Mouse (Mus musculus): Measurements from ENCODE around the gene Wipi1. TPM values are rescaled to one million over a fixed set of nuclear protein-coding genes. Genes with fewer than 3 reads are reported as not detected.

Gene Wipi1
- total and polyA plus RNA-seq, 3 experiments, result 74.6 to 110 (median 92.3) TPM

DNA sequence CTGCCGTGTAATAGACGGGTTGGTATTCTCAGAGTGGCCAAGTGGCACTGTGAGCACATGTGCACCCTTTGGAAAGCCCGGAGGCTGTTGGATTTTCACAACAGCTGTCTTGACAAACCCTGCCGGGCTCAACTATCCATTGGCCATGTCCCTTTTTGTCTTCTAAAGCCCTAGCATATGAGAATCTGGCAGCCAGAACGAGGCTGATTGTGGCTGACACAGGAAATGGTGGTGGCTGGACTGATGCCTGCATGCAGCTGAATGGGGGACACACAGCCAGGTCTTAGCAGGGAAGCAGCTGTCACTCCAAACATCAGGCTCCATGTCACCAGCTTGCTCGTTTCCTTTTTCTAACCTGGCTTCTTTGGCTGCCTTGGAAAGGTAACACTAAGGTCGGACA is 36.7 kb upstream of the Wipi1 start:
- TF ChIP-seq CTCF (IDR thresholded peaks at IDR 0.05) (no peak), POLR2A (IDR thresholded peaks at IDR 0.05; ENCODE audit: insufficient read depth, low read depth, low read length) (no peak), EP300 (IDR thresholded peaks at IDR 0.05; ENCODE audit: insufficient read depth, low read depth, low read length) (0 out of 2 replicates have a peak, but pooled peaks have one; percentile 11)
- 10% methylated on average over 7 of the region's 7 CpGs for WGBS

DNA sequence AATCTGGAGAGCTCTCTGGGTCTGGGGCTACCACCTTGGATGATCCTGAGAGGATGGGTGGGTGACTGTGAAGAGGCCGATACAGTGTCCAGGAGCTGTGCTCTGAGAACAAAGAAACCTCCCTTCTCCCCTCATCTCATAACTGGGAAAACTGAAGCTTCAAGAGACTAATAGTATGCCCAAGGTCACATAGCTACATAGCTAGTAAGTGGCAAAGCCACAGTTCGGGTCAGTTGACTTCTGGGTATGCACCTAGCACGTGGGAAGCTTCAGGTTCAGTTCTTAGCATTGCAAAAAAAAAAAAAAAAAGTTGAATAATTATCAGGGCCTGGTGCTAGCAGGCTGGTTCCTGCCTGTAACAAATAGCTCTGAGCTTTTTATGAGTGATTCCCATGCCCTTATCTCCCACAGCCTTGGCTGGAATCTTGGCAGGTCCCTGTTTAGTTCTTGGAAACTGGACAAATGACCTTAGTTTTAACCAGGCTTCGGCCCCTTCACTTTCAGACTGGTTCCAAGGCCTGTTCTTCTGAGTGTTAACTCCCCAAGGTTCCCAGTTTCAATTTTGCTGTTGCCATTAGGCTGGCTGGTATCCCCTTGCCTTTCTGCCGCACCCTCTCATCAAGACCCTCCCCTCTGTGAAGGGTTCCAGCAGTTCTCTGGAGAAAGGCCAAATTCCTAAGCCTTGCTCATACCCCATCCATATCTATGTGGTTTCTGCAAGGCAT is 29.9 kb upstream of the Wipi1 start:
- H3K4me3 ChIP-seq, result no peak overlapping the region
- no peaks in the 10 kb centered on the region for H3K79me2 ChIP-seq (replicated peaks; ENCODE audit: control insufficient read depth, insufficient read depth, low read length)
- intact Hi-C loops (cut with DNase I), result no loop called here
- H3K27ac ChIP-seq, result peak overlapping the region; percentile 86
- peaks cover 11% of the 10 kb centered on the region for H3K4me1 ChIP-seq (ENCODE audit: control insufficient read depth, insufficient read depth, low read length)
- peak; percentile 48 to 77 for DNase-seq
- no peak overlapping the region for H3K9ac ChIP-seq (ENCODE audit: low read depth, low read length)
- no peak for TF ChIP-seq POLR2A (IDR thresholded peaks at IDR 0.05; ENCODE audit: insufficient read depth, low read depth, low read length)
- peaks cover 6% of the 10 kb centered on the region; the same call in 1 of the 2 replicates for H3K36me3 ChIP-seq (ENCODE audit: control insufficient read depth, insufficient read depth, low read length)
- H3K27me3 ChIP-seq (ENCODE audit: control insufficient read depth, insufficient read depth, low read length), result no peaks in the 10 kb centered on the region
- 34% methylated on average over 5 of the region's 5 CpGs for WGBS

More for the DNA sequence above, 36.7 kb upstream of the Wipi1 start:
- no peaks in the 10 kb centered on the region for H3K27me3 ChIP-seq (ENCODE audit: control insufficient read depth, insufficient read depth, low read length)
- peaks cover 6% of the 10 kb centered on the region for H3K36me3 ChIP-seq (ENCODE audit: control insufficient read depth, insufficient read depth, low read length)
- H3K27ac ChIP-seq, result peak overlapping the region; percentile 99
- no peak overlapping the region for H3K4me3 ChIP-seq
- intact Hi-C loops (cut with DNase I), result no loop called here
- DNase-seq, result peak; percentile 70 to 71
- no peak overlapping the region for H3K9ac ChIP-seq (ENCODE audit: low read depth, low read length)
- H3K79me2 ChIP-seq (replicated peaks; ENCODE audit: control insufficient read depth, insufficient read depth, low read length), result peaks cover 3% of the 10 kb centered on the region
- H3K4me1 ChIP-seq (ENCODE audit: control insufficient read depth, insufficient read depth, low read length), result peaks cover 16% of the 10 kb centered on the region

DNA sequence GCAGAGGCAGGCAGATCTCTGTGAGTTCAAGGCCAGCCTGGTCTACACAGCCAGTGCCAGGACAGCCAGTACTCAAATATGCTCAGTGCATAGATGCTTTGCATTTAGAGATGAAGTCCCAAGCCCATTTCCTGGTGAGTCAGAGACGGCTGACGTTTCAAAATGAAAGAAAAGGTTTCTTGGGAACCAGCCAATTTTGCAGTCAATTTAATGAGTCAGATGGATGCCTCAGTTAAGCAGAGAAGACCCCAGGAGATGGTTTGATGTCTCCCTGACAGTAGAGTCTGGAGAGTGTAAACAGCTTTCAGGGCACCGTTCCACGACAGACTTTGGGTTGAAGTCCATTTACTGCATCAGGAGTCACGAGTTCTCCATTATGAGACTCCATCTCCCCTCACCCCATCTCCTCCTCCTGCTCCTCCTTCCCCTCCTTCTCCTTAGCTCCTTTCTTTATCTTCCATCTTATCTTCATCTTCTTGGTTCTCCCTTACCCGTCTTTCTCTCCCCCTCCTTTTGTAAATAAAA is 24.2 kb upstream of the Wipi1 start:
- WGBS, result 63% methylated on average over 6 of the region's 6 CpGs
- no peaks in the 10 kb centered on the region for H3K36me3 ChIP-seq (ENCODE audit: control insufficient read depth, insufficient read depth, low read length)
- intact Hi-C loops (cut with DNase I), result no loop called here
- no peak overlapping the region for H3K9ac ChIP-seq (ENCODE audit: low read depth, low read length)
- H3K27ac ChIP-seq, result no peak overlapping the region
- no peaks in the 10 kb centered on the region for H3K27me3 ChIP-seq (ENCODE audit: control insufficient read depth, insufficient read depth, low read length)
- H3K79me2 ChIP-seq (replicated peaks; ENCODE audit: control insufficient read depth, insufficient read depth, low read length), result no peaks in the 10 kb centered on the region
- no peaks in the 10 kb centered on the region; the same call in 1 of the 2 replicates for H3K4me1 ChIP-seq (ENCODE audit: control insufficient read depth, insufficient read depth, low read length)
- no peak overlapping the region for H3K4me3 ChIP-seq
- DNase-seq, result no peak
- TF ChIP-seq CTCF (IDR thresholded peaks at IDR 0.05) (no peak), EP300 (IDR thresholded peaks at IDR 0.05; ENCODE audit: insufficient read depth, low read depth, low read length) (no peak), POLR2A (IDR thresholded peaks at IDR 0.05; ENCODE audit: insufficient read depth, low read depth, low read length) (no peak)

DNA sequence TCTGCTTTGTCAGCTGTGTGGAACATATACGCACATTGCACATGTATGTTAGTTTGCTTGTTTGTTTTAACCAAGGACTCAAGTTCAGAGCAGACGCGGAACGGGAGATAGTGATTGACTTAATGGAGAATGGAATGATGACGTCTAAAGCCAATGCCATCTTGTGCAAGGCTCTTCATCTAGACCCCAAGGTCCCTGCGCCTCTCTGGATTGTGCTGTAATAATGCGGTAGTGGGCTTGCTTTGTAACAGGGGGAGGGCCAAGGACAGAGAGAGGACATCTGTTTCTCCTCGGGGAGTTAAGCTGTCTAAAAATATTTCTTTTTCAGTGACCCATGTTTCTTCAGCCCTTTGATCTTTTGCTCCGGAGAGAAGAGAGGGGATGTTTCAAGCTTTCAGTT is 23.2 kb upstream of the Wipi1 start:
- intact Hi-C loops (cut with DNase I), result no loop called here
- Histone ChIP-seq H3K79me2 (replicated peaks; ENCODE audit: control insufficient read depth, insufficient read depth, low read length) (no peaks in the 10 kb centered on the region), H3K27me3 (ENCODE audit: control insufficient read depth, insufficient read depth, low read length) (no peaks in the 10 kb centered on the region), H3K4me1 (ENCODE audit: control insufficient read depth, insufficient read depth, low read length) (no peaks in the 10 kb centered on the region), H3K27ac (no peak overlapping the region), H3K4me3 (no peak overlapping the region), H3K9ac (ENCODE audit: low read depth, low read length) (no peak overlapping the region), H3K36me3 (ENCODE audit: control insufficient read depth, insufficient read depth, low read length) (no peaks in the 10 kb centered on the region)
- DNase-seq, result no peak
- WGBS, result 78% methylated on average over 9 of the region's 9 CpGs
- no peak for TF ChIP-seq POLR2A (IDR thresholded peaks at IDR 0.05; ENCODE audit: insufficient read depth, low read depth, low read length)
- no peak for TF ChIP-seq CTCF (IDR thresholded peaks at IDR 0.05)
- no peak for TF ChIP-seq EP300 (IDR thresholded peaks at IDR 0.05; ENCODE audit: insufficient read depth, low read depth, low read length)

DNA sequence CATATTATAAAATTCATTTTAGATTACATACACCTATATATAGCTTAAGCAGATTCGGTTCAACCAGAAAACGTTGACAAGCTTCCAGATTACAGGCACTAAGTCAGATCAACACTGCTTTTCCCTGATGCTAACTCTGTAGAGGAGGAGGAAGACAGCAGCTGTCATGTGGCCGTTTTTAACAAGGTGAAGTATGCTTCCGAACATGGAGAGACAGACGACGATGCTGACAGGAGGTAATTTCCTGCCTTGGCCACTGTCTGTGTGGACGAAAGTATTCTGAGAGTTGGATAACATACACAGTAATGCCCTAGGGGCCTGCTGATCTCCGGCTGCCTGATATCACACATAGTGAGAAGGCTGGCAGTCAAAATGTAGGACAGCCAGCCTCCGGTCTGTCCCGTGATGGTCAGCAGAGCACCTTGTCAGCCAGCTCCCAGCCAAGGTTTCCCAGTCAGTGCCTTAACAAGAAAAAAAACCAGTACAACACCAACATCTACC is 17.3 kb upstream of the Wipi1 start:
- no peaks in the 10 kb centered on the region for H3K79me2 ChIP-seq (replicated peaks; ENCODE audit: control insufficient read depth, insufficient read depth, low read length)
- TF ChIP-seq CTCF (IDR thresholded peaks at IDR 0.05) (no peak), EP300 (IDR thresholded peaks at IDR 0.05; ENCODE audit: insufficient read depth, low read depth, low read length) (peak; percentile 96), POLR2A (IDR thresholded peaks at IDR 0.05; ENCODE audit: insufficient read depth, low read depth, low read length) (no peak)
- no peak overlapping the region for H3K9ac ChIP-seq (ENCODE audit: low read depth, low read length)
- intact Hi-C loops (cut with DNase I), result no loop called here
- no peak overlapping the region for H3K4me3 ChIP-seq
- peak; percentile 54 to 77 for DNase-seq
- no peaks in the 10 kb centered on the region for H3K36me3 ChIP-seq (ENCODE audit: control insufficient read depth, insufficient read depth, low read length)
- 9% methylated on average over 10 of the region's 10 CpGs for WGBS
- no peaks in the 10 kb centered on the region for H3K27me3 ChIP-seq (ENCODE audit: control insufficient read depth, insufficient read depth, low read length)
- peak overlapping the region; percentile 77 for H3K27ac ChIP-seq
- peaks cover under 1% of the 10 kb centered on the region; the same call in 1 of the 2 replicates for H3K4me1 ChIP-seq (ENCODE audit: control insufficient read depth, insufficient read depth, low read length)

DNA sequence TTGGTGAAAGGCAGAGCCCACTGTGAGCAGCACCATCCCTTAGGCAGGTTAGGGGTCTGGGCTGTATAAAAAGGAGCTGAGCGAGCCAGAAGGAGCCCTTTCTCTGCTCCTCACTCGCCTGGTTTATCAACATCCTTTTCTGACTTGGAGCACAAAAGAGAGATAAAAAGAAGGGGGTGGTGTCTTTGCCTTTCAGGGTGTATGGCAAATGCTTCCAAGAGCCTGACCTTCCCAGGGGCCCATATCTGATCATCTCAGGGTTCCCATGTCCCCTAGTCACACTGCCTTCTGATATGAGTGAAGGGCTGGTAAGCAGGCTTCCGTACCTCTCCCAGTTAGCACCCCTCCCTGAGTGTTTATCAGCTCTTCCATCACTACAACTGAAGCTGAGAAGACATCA is 16.3 kb upstream of the Wipi1 start:
- TF ChIP-seq EP300 (IDR thresholded peaks at IDR 0.05; ENCODE audit: insufficient read depth, low read depth, low read length) (no peak), CTCF (IDR thresholded peaks at IDR 0.05) (no peak), POLR2A (IDR thresholded peaks at IDR 0.05; ENCODE audit: insufficient read depth, low read depth, low read length) (no peak)
- Histone ChIP-seq H3K36me3 (ENCODE audit: control insufficient read depth, insufficient read depth, low read length) (no peaks in the 10 kb centered on the region), H3K27ac (peak overlapping the region; percentile 77), H3K27me3 (ENCODE audit: control insufficient read depth, insufficient read depth, low read length) (no peaks in the 10 kb centered on the region), H3K79me2 (replicated peaks; ENCODE audit: control insufficient read depth, insufficient read depth, low read length) (no peaks in the 10 kb centered on the region), H3K4me3 (no peak overlapping the region), H3K4me1 (ENCODE audit: control insufficient read depth, insufficient read depth, low read length) (peaks cover 3% of the 10 kb centered on the region; the same call in 1 of the 2 replicates), H3K9ac (ENCODE audit: low read depth, low read length) (no peak overlapping the region)
- DNase-seq, result no peak
- intact Hi-C loops (cut with DNase I), result no loop called here
- WGBS, result 93% methylated on average over 3 of the region's 3 CpGs

Data from heart, adult 2 months (tissue).